Mouse (Mus musculus): ENCODE data around the gene Cby1.

Cby1 gene

DNA sequence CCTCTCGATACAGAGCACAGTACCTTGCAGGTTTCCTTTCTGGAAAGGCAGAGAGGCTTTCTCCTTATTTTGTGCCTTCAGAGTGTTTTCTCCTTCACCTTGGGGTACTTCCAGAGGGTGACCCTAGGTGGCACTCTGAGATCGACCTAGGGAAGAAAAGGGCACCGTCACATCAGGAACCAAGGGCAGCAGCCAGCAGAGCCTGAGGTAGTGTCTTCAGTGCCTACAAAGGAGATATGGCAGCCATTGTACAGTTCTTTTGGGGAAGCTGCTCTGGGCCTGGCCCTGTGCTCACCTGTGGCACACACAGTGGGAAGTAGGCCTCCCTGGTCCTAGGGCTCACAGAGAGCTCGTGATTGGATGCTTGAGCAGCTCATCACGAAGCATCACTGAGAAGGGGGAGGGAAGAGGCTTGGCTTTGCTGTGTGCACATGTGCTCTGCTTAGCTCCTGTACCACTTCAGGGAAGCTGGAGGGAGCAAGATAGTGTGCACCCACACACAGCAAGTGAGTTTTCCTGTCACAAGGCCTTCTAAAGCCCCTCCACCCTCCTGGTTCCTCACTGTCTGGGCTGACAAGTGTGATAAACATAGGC is 49.3 kb downstream of the Cby1 start:
- Histone ChIP-seq H3K27me3 (ENCODE audit: control insufficient read depth, insufficient read depth, low read length, poor library complexity, severe bottlenecking) (no peaks in the 10 kb centered on the region), H3K36me3 (ENCODE audit: control insufficient read depth, insufficient read depth, low read length, poor library complexity, severe bottlenecking) (no peaks in the 10 kb centered on the region; the same call in 1 of the 2 replicates)
- DNase-seq (ENCODE audit: low read depth, low spot score): no peak

DNA sequence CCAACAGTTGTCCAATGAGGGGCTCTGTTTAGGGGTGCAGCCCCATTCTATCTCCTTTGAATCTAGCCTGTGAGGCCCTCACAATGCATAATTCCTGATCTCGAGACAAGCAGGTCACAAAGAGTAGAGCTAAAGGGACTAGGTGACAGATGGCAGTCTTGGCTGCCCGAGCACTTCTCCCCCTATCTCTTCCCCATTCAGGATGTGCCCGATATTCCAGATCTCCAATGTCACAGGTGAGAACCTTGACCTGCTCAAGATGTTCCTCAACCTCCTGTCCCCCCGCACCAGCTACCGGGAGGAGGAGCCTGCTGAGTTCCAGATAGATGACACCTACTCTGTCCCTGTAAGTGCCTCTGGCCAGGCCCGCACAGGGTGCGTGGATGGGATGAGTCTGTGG is 56.6 kb downstream of the Cby1 start:
- DNase-seq (ENCODE audit: low read depth, low spot score): no peak

GRCm38 (mm10) chr15:79716710-79717109 is 57.7 kb downstream of the Cby1 start:
- H3K36me3 ChIP-seq (ENCODE audit: control insufficient read depth, insufficient read depth, low read length, poor library complexity, severe bottlenecking): peaks cover 7% of the 10 kb centered on the region
- DNase-seq (ENCODE audit: low read depth, low spot score): no peak

More for the DNA sequence above, 56.6 kb downstream of the Cby1 start:
- H3K36me3 ChIP-seq (ENCODE audit: control insufficient read depth, insufficient read depth, low read length, poor library complexity, severe bottlenecking): peaks cover 7% of the 10 kb centered on the region
- no peaks in the 10 kb centered on the region for H3K27me3 ChIP-seq (ENCODE audit: control insufficient read depth, insufficient read depth, low read length, poor library complexity, severe bottlenecking)

More at GRCm38 (mm10) chr15:79716710-79717109, 57.7 kb downstream of the Cby1 start:
- H3K27me3 ChIP-seq (ENCODE audit: control insufficient read depth, insufficient read depth, low read length, poor library complexity, severe bottlenecking): no peaks in the 10 kb centered on the region

All from splenic B cell, adult 2 months (primary cell).